Mouse (Mus musculus) hindbrain, embryonic 10.5 days (tissue): ENCODE measurements around the gene Ltn1. TPM values are rescaled to one million over a fixed set of nuclear protein-coding genes. Genes with fewer than 3 reads are reported as not detected.

Source experiments
- polyA plus RNA-seq: library from polyadenylated mRNA; unstranded; fragments of >200 nt; fragmentation: Nextera tagmentation; extraction: Ambion mirVana; gene quantifications from 2 replicates; pipeline ENCODE4 v1.2.1, GENCODE M21; 2016

Ltn1 gene
- polyA plus RNA-seq, 1 experiment from 2014 or later, result 27.6 TPM

Other genes with a start within 250 kb of the Ltn1 start
- gene N6amt1, start 78.4 kb downstream of the Ltn1 start, polyA plus RNA-seq, result 16.1 and 17.7 TPM in 2 replicates
- gene Rwdd2b, start 8.0 kb upstream of the Ltn1 start, polyA plus RNA-seq, result 12.0 and 12.1 TPM in 2 replicates
- 32.0 and 33.7 TPM in 2 replicates for gene Usp16, start 22.1 kb upstream of the Ltn1 start, polyA plus RNA-seq
- gene Cct8, start 63.3 kb upstream of the Ltn1 start, polyA plus RNA-seq, result 488 and 627 TPM in 2 replicates
- not detected in 2 replicates for gene Map3k7cl, start 120.7 kb upstream of the Ltn1 start, polyA plus RNA-seq